Mouse (Mus musculus): Measurements from ENCODE around the gene Lrrc36.

The Lrrc36 gene

DNA sequence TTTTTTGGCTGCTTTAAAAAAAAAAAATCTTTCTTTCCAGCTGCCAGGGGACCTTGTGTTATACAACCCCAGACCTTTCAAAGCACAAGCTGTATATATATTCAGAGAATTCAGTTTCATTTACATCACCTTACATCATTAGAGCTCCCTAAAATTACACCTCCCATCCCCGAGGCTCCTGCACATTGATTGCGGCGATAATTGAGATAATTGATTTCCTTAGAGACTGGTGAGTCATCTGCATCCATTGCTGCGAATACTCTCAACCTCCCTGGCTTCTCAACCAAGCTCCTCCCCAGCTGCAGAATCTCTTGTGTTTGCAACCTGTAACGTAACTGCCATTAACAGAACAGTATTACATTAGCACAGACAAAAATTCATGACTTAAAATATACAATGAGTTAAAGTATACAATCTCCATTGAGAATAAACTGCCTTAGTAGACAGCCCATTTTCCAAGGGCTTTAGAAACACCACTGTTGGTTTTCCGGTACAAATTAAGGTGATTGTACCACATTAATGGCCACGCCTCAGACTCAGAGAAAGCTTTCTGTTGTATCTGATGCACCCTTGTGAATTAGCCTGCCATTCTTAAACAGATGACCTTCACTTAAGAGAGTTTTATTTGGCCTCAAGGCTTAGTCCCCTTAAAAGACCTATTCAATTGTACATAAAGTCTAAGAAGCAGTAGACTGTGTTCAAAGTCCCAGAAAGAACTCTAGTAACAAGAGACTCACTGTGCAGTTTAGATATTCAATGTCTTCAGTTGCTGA lies 18.6 kb downstream of the Lrrc36 start:
- DNase-seq (ENCODE audit: low spot score) = no peak

GRCm38 (mm10) chr8:105433021-105433420 lies 19.6 kb downstream of the Lrrc36 start:
- no peak for DNase-seq (ENCODE audit: low spot score)

DNA sequence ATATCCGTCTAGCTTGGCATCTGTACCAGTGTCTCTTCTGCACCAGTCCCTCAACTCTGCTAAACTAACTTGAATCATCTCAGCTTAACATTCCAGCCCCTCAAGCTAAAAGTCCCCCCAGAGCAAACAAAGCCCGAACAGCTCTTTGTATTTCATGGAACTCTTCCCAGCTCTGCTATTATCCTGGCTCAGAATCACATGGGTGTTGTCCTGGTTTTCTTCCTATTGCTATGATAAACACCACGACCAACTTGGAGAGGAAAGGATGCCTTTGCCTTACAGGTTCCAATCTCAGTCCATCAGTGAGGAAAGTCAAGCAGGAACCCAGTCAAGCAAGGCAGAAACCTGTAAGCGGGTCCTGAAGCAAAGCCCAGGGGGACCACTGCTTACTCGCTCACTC lies 20.1 kb downstream of the Lrrc36 start:
- no peak for DNase-seq (ENCODE audit: low spot score)

- no peak for DNase-seq (ENCODE audit: low spot score)
Measured at GRCm38 (mm10) chr8:105434136-105434535, 20.8 kb downstream of the Lrrc36 start.

DNA sequence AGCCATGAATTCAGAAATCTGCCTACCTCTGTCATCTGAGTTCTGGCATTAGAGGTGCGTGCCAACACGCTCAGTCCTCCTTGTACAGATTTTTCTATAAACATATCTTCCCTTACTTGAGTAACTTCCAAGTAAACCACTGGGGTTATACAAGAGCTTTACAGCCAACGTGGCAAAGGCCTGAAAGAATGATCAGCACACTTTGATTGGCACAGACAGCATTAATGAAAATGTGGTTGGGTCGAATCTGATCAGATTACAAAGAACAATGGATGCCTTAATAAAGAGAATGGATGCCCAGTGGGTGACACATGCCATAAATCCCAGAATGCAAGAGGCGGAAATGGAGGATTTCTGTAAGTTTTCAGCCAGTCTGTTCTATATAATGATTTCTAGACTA lies 22.8 kb downstream of the Lrrc36 start:
- no peak for DNase-seq (ENCODE audit: low spot score)

DNA sequence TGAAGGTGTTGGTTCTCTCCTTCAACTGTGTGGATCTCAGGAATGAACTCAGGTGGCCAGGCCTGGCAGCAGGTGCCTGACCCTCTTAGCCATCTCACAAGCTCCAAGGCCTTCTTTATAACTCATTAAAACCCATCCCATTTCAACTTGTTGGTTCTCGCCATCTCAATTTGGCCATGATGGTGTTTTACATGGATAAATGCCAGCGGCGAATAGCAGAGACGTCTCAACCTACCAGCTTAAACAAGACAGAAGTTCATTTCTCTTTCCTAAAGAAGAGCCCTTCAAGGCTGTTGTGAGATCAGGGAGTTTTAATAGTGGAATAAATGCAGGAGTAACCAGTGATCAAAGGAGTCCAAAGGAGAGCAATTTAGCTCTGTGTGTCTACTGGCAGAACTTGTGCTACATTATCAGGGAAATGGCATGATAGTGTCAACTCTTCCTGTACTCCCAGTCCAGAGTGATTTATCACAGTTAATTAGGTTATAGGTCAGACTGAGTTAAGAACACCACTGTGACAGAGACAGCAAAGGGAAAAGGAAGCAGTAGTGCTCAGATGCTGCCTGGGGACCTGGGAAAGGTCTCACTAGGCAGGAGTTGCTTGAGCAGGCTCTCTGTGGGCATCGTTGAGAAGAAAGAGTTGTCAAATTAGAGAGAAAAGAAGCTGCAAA lies 23.8 kb downstream of the Lrrc36 start:
- DNase-seq (ENCODE audit: low spot score) = no peak

- peak; percentile 77 for DNase-seq (ENCODE audit: low spot score)
Measured at GRCm38 (mm10) chr8:105438865-105439264, 25.5 kb downstream of the Lrrc36 start.

DNA sequence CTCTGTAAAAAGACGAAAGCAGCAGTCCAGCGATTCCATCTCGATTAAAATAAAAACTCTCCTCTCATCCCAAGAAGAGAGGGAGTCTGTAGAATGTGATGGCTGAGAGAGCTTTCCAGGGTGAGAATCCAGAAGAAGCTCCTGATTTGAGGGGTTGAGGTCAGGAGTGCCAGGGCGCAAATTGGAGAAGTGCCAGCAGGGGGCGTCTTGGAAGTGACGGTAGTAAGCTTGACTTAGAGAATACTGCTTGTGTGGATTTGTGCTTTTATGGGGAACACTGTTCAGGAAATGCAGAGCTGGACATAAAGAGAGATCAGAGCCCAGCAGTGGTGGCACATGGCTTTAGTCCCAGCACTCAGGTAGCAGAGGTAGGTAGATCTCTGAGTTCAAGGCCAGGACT lies 28.1 kb downstream of the Lrrc36 start:
- DNase-seq (ENCODE audit: low spot score) = peak; percentile 84

DNA sequence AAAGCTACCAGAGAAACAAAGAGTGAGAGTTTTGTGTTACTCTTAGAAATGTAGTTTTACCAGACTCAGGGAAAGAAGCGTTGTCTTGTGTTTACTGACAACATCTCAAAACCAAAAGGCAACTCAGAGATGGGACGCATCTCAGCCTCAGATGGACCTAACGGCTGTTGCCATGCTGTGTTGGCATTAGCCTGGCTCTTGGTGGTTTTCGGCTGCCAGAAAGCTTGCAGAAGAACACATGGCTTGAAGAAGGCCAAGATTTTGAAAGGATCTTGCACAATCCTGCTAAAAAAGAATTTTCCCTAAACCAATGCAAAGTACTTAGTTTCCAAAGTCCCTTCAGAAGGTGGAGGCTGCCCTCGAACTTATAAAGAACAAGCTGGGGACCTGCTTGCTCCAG lies 29.3 kb downstream of the Lrrc36 start:
- DNase-seq (ENCODE audit: low spot score) = no peak

- peak; percentile 85 for DNase-seq (ENCODE audit: low spot score)
Measured at GRCm38 (mm10) chr8:105445296-105446126, 32.1 kb downstream of the Lrrc36 start.

GRCm38 (mm10) chr8:105446127-105446552 lies 32.8 kb downstream of the Lrrc36 start:
- peak; percentile 85 for DNase-seq (ENCODE audit: low spot score)

DNA sequence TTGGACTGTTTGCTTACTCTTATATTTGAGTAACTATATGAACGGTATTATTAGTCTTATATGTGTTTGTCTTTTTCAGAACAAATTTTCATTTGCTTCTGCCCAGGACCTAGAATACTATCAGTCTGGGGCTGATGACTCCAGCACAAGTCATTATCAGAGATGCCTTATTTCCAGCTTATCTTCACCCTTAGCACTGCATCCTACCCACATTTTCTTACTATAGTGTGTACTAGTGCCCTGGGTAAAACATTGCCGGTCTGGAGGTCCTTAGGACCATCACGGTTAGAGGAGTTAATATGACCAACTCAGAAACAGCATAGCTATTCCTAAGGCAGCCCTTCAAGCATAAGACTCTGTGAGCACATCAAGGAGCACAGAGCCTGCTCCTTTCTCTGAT lies 34.8 kb downstream of the Lrrc36 start:
- no peak for DNase-seq (ENCODE audit: low spot score)

DNA sequence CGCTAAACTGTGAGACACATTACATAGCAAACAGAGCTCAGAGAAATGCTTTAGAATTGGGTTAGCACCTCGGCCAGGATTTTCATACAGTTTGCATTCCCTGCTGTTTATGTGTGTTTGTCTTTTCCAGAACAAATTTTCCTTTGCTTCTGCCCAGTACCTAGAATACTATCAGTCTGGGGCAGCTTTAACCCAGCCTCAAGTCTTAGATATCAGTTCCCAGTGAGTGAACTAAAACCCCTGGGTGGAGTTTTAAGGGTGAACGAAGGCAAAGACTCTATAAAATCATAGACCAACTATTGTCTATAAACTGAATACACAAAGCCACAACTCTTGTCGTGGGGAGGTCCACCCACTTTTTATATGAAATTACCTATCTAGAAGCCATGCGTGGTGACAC lies 35.2 kb downstream of the Lrrc36 start:
- no peak for DNase-seq (ENCODE audit: low spot score)

- no peak for DNase-seq (ENCODE audit: low spot score)
Measured at GRCm38 (mm10) chr8:105450977-105451376, 37.6 kb downstream of the Lrrc36 start.

DNA sequence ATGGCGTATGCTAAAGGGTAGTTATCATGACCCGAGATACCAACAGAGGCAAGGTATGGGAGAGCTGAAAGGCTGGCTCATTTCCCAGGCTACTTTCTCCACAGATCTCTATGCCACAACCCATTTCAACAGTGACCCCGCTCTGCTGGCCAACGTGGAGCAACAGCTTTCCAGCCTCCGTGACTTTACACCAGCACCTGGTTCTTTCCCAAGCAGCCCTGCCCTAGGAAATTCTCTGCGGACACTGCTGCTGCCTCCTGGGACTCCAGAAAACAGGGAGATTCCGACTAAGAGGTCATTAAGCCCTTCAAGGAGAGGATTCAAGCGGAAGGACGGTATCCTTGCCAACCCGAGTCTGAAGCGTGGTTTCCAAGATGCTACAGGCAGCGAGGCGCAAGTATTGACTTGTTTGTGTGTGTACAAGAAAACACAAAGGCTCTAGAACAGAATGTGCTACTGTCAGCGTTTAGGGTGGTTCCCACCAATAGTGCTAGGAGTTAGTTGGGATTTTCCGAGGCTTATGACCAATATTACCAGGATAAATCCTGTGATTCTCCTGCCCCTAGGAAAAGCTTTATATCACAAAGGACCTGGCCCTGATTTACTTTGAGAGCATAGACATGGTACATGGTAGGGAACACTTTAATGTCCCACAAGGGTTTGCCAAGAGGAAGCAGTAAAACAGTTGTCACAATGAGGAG lies 38.7 kb downstream of the Lrrc36 start:
- no peak for DNase-seq (ENCODE audit: low spot score)

GRCm38 (mm10) chr8:105453296-105453695 lies 39.9 kb downstream of the Lrrc36 start:
- DNase-seq (ENCODE audit: low spot score) = no peak

DNA sequence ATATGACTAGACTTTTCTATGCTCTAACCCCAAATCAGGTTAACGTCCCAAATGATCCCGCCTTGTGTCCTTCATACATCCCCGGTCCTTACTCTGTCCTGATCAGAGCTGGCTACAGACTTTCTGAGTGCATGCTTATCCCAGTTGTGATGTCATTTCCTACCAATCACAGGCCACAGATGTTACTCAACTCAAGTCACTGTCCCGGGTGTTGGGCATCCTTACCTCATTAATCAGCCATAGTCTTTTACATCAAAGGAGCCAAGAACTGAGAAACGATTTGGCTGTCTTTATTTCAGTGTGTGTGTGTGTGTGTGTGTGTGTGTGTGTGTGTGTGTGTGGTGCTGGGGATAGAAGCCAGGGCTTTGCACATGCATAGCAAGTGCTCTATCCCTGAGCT lies 40.7 kb downstream of the Lrrc36 start:
- no peak for DNase-seq (ENCODE audit: low spot score)

GRCm38 (mm10) chr8:105455218-105455617 lies 41.8 kb downstream of the Lrrc36 start:
- no peak for DNase-seq (ENCODE audit: low spot score)

DNA sequence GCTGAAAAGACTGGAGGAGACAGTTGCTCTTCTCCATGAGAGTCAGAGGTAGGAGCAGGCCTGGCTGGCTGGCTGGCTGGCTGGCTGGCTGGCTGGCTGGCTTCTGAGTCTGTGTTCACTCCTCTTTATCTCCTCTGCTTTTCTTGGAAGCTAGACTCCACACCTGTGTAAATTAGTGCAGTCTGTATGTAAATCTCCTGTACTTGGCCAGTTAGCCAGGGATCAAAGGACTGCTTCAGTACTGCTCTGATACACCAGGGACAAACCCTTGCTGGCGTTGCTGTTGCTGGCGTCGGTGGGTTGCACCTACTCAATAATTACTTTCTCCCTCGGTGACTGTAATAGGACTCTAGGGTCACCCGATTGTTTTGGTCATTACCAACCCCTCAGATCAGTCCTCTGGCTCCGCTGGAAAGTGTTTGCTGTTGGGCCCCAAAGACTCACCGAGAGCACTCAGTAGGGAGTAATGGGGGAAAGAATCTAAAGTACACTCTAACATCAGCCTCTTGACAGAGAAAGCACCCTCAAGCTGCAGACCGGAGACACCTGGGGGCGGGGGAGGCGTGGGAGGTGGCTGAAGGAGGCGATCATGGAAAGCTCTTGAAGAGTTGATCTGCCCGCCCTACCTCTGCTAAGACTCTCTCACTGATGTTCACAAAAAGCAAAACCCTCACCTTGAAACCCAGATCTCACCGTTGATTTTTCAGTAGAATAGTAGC lies 47.9 kb downstream of the Lrrc36 start:
- no peak for DNase-seq (ENCODE audit: low spot score)

DNA sequence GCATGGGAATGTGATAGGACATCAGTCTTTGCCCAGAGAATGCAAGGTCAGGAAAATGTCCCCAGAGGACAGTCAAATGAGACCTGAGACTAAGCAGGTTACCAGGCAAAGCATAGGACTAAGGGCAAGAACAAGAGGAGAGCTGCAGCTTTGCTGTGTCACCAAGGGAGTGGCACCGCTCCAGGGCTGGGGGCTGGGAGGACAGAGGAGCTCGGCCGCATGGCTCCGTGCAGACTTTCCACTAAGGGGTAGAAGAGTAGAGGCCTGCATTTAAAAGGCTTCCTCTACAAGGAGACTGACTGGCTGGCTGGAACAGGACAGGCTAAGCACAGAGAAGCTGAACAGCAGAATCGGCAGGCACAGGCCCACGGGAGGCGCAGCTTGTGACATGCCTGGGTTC lies 51.2 kb downstream of the Lrrc36 start:
- no peak for DNase-seq (ENCODE audit: low spot score)

GRCm38 (mm10) chr8:105466246-105466645 lies 52.9 kb downstream of the Lrrc36 start:
- DNase-seq (ENCODE audit: low spot score) = no peak
